Mouse (Mus musculus): ENCODE measurements around the gene Nexn.

DNA sequence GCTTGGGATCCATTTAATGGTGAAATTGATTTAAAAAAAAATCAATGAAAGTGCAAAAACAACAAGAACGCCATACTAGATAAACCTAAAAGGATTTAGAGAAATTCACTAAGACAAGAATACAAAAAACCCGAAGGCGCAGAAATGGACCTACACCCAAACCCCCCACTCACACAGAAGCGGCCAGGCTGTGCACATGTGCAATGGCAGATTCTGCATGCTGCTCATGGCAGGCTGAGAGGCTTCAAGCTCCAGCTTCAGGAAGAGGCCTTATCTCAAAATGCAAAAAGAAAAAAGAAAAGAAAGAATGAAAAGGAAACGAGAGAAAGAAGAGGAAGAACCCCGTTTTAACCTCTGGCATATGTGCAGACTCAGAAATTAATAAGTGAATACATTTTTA lies 62.7 kb downstream of the Nexn start:
- no peak for TF ChIP-seq CTCF (IDR thresholded peaks at IDR 0.05; ENCODE audit: low read depth, low read length)
- no peak for TF ChIP-seq POLR2A (IDR thresholded peaks at IDR 0.05; ENCODE audit: borderline replicate concordance, low read depth, low read length)
